Mouse (Mus musculus): ENCODE data around the gene Lgals12. TPM values are rescaled to one million over a fixed set of nuclear protein-coding genes. Genes with fewer than 3 reads are reported as not detected.

Gene Lgals12
- total and polyA plus RNA-seq, 2 experiments from 2014 or later, result 0.19 to 0.21 TPM

- Histone ChIP-seq H3K27ac (ENCODE audit: low read depth, low read length) (no peak within 1 kb of the TSS; the same call in 1 of the 2 replicates), H3K4me2 (ENCODE audit: low read depth) (peak within 1 kb of the TSS; percentile 49), H3K9ac (no peak within 1 kb of the TSS), H3K27me3 (ENCODE audit: insufficient read depth, low read length) (no peaks in the 10 kb centered on the region), H3K4me3 (ENCODE audit: low read depth, low read length) (peak within 1 kb of the TSS; percentile 30), H3K9me3 (ENCODE audit: low read length) (no peaks in the 10 kb centered on the region), H3K4me1 (ENCODE audit: insufficient read depth) (0 out of 2 replicates have a peak, but pooled peaks cover 4% of the 10 kb centered on the region), H3K36me3 (ENCODE audit: insufficient read depth) (no peaks in the 10 kb centered on the region)
- ATAC-seq, result peak; percentile 65
- 3% methylated on average over 27 of the region's 27 CpGs for WGBS
- TF ChIP-seq CTCF (IDR thresholded peaks at IDR 0.05; ENCODE audit: low read depth), result no peak
- peak; percentile 11 for DNase-seq
Observed at GRCm38 (mm10) chr19:7557328-7557822, 49.6 kb downstream of the Lgals12 start, which contains the start of gene Pla2g16. TSS of gene Pla2g16 (plus strand) at chr19:7557459.

- Histone ChIP-seq H3K9me3 (ENCODE audit: low read length) (no peaks in the 10 kb centered on the region), H3K4me3 (ENCODE audit: low read depth, low read length) (no peak overlapping the region), H3K4me2 (ENCODE audit: low read depth) (no peak overlapping the region), H3K4me1 (ENCODE audit: insufficient read depth) (0 out of 2 replicates have a peak, but pooled peaks cover 4% of the 10 kb centered on the region), H3K27me3 (ENCODE audit: insufficient read depth, low read length) (no peaks in the 10 kb centered on the region), H3K9ac (no peak overlapping the region), H3K27ac (ENCODE audit: low read depth, low read length) (no peak overlapping the region), H3K36me3 (ENCODE audit: insufficient read depth) (no peaks in the 10 kb centered on the region)
- TF ChIP-seq CTCF (IDR thresholded peaks at IDR 0.05; ENCODE audit: low read depth), result no peak
- DNase-seq, result no peak
- 94% methylated on average over 1 of the region's 1 CpGs for WGBS
- ATAC-seq, result no peak
Observed at GRCm38 (mm10) chr19:7556641-7557040, 50.4 kb downstream of the Lgals12 start.

- ATAC-seq (no peak), DNase-seq (no peak)
- H3K9me3 ChIP-seq (ENCODE audit: low read length), result no peaks in the 10 kb centered on the region
- no peak overlapping the region for H3K4me3 ChIP-seq (ENCODE audit: low read depth, low read length)
- no peak for TF ChIP-seq CTCF (IDR thresholded peaks at IDR 0.05; ENCODE audit: low read depth)
- WGBS, result 76% methylated on average over 4 of the region's 4 CpGs
- no peaks in the 10 kb centered on the region for H3K36me3 ChIP-seq (ENCODE audit: insufficient read depth)
- H3K27ac ChIP-seq (ENCODE audit: low read depth, low read length), result no peak overlapping the region
- 0 out of 2 replicates have a peak, but pooled peaks cover 4% of the 10 kb centered on the region for H3K4me1 ChIP-seq (ENCODE audit: insufficient read depth)
- no peaks in the 10 kb centered on the region for H3K27me3 ChIP-seq (ENCODE audit: insufficient read depth, low read length)
- H3K9ac ChIP-seq, result no peak overlapping the region
- no peak overlapping the region for H3K4me2 ChIP-seq (ENCODE audit: low read depth)
Observed at GRCm38 (mm10) chr19:7554881-7555280, 52.1 kb downstream of the Lgals12 start.

DNA sequence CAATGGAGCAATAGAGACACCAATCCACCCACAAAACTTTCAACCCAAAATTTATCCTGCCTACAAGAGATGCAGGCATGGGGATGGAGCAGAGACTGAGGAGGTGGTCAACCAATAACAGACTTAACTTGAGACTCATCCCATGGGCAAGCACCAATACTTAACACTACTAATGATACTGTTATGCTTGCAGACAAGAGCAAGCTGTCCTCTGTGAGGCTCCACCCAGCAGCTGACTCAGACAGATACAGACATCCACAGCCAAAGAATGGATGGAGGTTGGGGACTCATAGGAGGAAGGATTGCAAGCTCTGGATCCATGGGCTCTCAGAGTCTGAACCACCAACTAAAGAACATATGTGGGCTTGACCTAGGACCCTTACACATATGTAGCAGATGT lies 53.6 kb downstream of the Lgals12 start:
- H3K4me1 ChIP-seq (ENCODE audit: insufficient read depth), result 0 out of 2 replicates have a peak, but pooled peaks cover 4% of the 10 kb centered on the region
- H3K9me3 ChIP-seq (ENCODE audit: low read length), result no peaks in the 10 kb centered on the region
- no peak overlapping the region for H3K4me3 ChIP-seq (ENCODE audit: low read depth, low read length)
- no peak for DNase-seq
- H3K4me2 ChIP-seq (ENCODE audit: low read depth), result no peak overlapping the region
- no peak for ATAC-seq
- H3K9ac ChIP-seq, result no peak overlapping the region
- no peaks in the 10 kb centered on the region for H3K36me3 ChIP-seq (ENCODE audit: insufficient read depth)
- H3K27ac ChIP-seq (ENCODE audit: low read depth, low read length), result no peak overlapping the region
- no peak for TF ChIP-seq CTCF (IDR thresholded peaks at IDR 0.05; ENCODE audit: low read depth)
- H3K27me3 ChIP-seq (ENCODE audit: insufficient read depth, low read length), result no peaks in the 10 kb centered on the region

DNA sequence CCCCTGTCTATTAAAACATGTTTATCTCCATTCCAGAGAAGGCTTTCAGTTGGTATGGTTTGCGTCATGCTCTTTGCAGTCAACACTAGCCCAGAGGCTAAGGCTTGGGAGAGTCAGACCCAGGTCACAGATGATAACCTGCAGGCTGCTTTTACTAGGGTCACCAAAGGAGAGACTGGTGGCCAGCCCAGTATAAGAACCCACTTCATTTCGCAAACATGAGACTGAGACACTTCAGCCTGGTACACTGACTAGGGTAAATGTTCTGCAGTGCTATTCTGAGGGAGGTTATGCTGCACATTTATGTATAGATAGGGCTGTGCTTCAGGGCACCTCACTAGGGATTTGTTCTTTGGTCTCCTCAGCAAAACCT lies 54.7 kb downstream of the Lgals12 start:
- Histone ChIP-seq H3K27ac (ENCODE audit: low read depth, low read length) (no peak overlapping the region), H3K4me1 (ENCODE audit: insufficient read depth) (0 out of 2 replicates have a peak, but pooled peaks cover 2% of the 10 kb centered on the region), H3K9me3 (ENCODE audit: low read length) (no peaks in the 10 kb centered on the region), H3K36me3 (ENCODE audit: insufficient read depth) (no peaks in the 10 kb centered on the region), H3K27me3 (ENCODE audit: insufficient read depth, low read length) (no peaks in the 10 kb centered on the region), H3K4me3 (ENCODE audit: low read depth, low read length) (no peak overlapping the region), H3K9ac (no peak overlapping the region), H3K4me2 (ENCODE audit: low read depth) (no peak overlapping the region)
- WGBS, result 93% methylated on average over 2 of the region's 2 CpGs
- no peak for TF ChIP-seq CTCF (IDR thresholded peaks at IDR 0.05; ENCODE audit: low read depth)
- ATAC-seq, result no peak
- no peak for DNase-seq

GRCm38 (mm10) chr19:7551550-7552300 lies 55.3 kb downstream of the Lgals12 start:
- 68% methylated on average over 4 of the region's 4 CpGs for WGBS
- H3K27me3 ChIP-seq (ENCODE audit: insufficient read depth, low read length), result no peaks in the 10 kb centered on the region
- H3K9me3 ChIP-seq (ENCODE audit: low read length), result no peaks in the 10 kb centered on the region
- H3K4me2 ChIP-seq (ENCODE audit: low read depth), result no peak overlapping the region
- DNase-seq, result no peak
- no peak for TF ChIP-seq CTCF (IDR thresholded peaks at IDR 0.05; ENCODE audit: low read depth)
- H3K4me3 ChIP-seq (ENCODE audit: low read depth, low read length), result no peak overlapping the region
- no peak for ATAC-seq
- no peak overlapping the region for H3K27ac ChIP-seq (ENCODE audit: low read depth, low read length)
- no peaks in the 10 kb centered on the region for H3K4me1 ChIP-seq (ENCODE audit: insufficient read depth)
- H3K36me3 ChIP-seq (ENCODE audit: insufficient read depth), result no peaks in the 10 kb centered on the region
- no peak overlapping the region for H3K9ac ChIP-seq

GRCm38 (mm10) chr19:7548924-7549323 lies 58.1 kb downstream of the Lgals12 start:
- Histone ChIP-seq H3K9me3 (ENCODE audit: low read length) (no peaks in the 10 kb centered on the region), H3K36me3 (ENCODE audit: insufficient read depth) (no peaks in the 10 kb centered on the region), H3K27me3 (ENCODE audit: insufficient read depth, low read length) (no peaks in the 10 kb centered on the region), H3K4me1 (ENCODE audit: insufficient read depth) (no peaks in the 10 kb centered on the region), H3K4me2 (ENCODE audit: low read depth) (no peak overlapping the region), H3K4me3 (ENCODE audit: low read depth, low read length) (no peak overlapping the region), H3K9ac (no peak overlapping the region), H3K27ac (ENCODE audit: low read depth, low read length) (no peak overlapping the region)
- DNase-seq (no peak), ATAC-seq (no peak)
- WGBS, result 90% methylated on average over 3 of the region's 3 CpGs
- TF ChIP-seq CTCF (IDR thresholded peaks at IDR 0.05; ENCODE audit: low read depth), result no peak

Other genes starting within 250 kb of the Lgals12 start
- 43.2 and 48.9 TPM in 2 replicates for gene Spindoc, start 224.2 kb downstream of the Lgals12 start, total RNA-seq (2014; rRNA removed)
- gene Spindoc, start 224.2 kb downstream of the Lgals12 start, polyA plus RNA-seq (2015; fragmentation: Nextera tagmentation; extraction: Ambion mirVana), result 16.4 and 20.8 TPM in 2 replicates
- 185 and 206 TPM in 2 replicates for gene 2700081O15Rik, start 189.6 kb downstream of the Lgals12 start, total RNA-seq (2014; rRNA removed)
- gene 2700081O15Rik, start 189.6 kb downstream of the Lgals12 start, polyA plus RNA-seq (2015; fragmentation: Nextera tagmentation; extraction: Ambion mirVana), result 24.3 and 29.9 TPM in 2 replicates
- 300 and 363 TPM in 2 replicates for gene Rtn3, start 123.9 kb downstream of the Lgals12 start, total RNA-seq (2014; rRNA removed)
- 533 and 637 TPM in 2 replicates for gene Rtn3, start 123.9 kb downstream of the Lgals12 start, polyA plus RNA-seq (2015; fragmentation: Nextera tagmentation; extraction: Ambion mirVana)
- 15.9 and 18.3 TPM in 2 replicates for gene Atl3, start 113.2 kb downstream of the Lgals12 start, total RNA-seq (2014; rRNA removed)
- gene Atl3, start 113.2 kb downstream of the Lgals12 start, polyA plus RNA-seq (2015; fragmentation: Nextera tagmentation; extraction: Ambion mirVana), result 2.0 and 4.2 TPM in 2 replicates
- gene Pla2g16, start 49.7 kb downstream of the Lgals12 start, total RNA-seq (2014; rRNA removed), result 4.8 and 6.6 TPM in 2 replicates
- gene Pla2g16, start 49.7 kb downstream of the Lgals12 start, polyA plus RNA-seq (2015; fragmentation: Nextera tagmentation; extraction: Ambion mirVana), result 6.0 and 6.5 TPM in 2 replicates
- gene Hrasls5, start 5.3 kb upstream of the Lgals12 start, total RNA-seq (2014; rRNA removed), result not detected in 2 replicates
- gene Hrasls5, start 5.3 kb upstream of the Lgals12 start, polyA plus RNA-seq (2015; fragmentation: Nextera tagmentation; extraction: Ambion mirVana), result 0.29 TPM in 1 of 2 replicates, not detected in the other
- not detected in 2 replicates for gene Slc22a19, start 104.1 kb upstream of the Lgals12 start, total RNA-seq (2014; rRNA removed)
- gene Slc22a19, start 104.1 kb upstream of the Lgals12 start, polyA plus RNA-seq (2015; fragmentation: Nextera tagmentation; extraction: Ambion mirVana), result 0.09 TPM in 1 of 2 replicates, not detected in the other
- not detected in 2 replicates for gene Slc22a26, start 195.5 kb upstream of the Lgals12 start, total RNA-seq (2014; rRNA removed)
- not detected in 2 replicates for gene Slc22a26, start 195.5 kb upstream of the Lgals12 start, polyA plus RNA-seq (2015; fragmentation: Nextera tagmentation; extraction: Ambion mirVana)